Mouse (Mus musculus): ENCODE data around the gene Man1c1.

Gene Man1c1

DNA sequence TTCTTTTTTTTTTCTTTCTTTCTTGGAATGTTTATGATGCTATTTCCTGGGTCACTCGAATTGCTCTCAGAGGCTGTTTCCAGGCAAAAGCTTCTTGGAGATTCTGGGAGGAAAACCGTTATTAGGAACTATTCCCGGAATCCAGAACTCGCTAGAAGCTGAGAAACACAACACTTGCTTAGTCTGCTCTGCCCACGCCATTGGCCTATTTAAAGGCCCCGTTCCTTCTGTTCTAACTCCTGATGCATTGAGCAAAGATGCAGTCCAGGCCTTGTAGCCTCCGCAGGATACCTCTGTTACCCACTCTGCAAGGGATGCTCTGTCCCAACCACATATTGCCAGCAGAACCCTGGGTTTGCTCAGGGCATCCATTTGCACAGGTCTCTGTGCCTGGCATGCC, 103.3 kb downstream of the Man1c1 start:
- no peak for DNase-seq

GRCm38 (mm10) chr4:134600060-134600459, 104.0 kb downstream of the Man1c1 start:
- no peak for DNase-seq

GRCm38 (mm10) chr4:134596816-134597692, 107.0 kb downstream of the Man1c1 start:
- DNase-seq: peak in 1 of 2 experiments; percentile 43

GRCm38 (mm10) chr4:134594731-134595439, 109.2 kb downstream of the Man1c1 start:
- DNase-seq: peak in 1 of 2 experiments; percentile 45

GRCm38 (mm10) chr4:134592442-134592841, 111.6 kb downstream of the Man1c1 start:
- DNase-seq: no peak

DNA sequence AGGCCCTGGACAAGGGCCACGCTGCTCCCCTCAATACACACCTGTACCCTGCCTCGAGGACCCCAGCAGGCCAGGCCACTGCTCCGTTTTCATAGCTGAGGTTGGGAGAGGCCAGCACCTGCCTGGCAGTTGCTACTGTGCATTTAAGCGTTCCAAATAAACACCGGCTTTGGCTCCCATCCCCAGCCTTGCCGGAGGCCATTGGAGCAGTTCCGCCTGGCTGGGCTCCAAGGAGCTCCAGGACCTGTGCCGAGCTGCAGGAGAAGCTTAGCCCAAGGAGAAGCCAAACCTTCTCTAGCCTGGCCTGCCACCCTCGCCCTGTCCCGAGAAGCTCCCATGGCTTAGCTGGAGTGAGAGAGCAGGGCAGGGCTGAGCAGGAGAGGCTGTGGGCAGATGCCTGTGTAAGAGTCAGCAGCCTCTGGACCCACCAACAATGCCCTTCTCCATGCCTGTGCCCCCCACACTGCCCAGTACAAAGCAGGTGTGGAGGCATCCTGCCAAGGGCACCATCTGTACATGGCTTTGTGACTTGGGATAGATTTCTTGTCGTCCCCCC, 112.5 kb downstream of the Man1c1 start:
- DNase-seq: peak; percentile 66 to 78

GRCm38 (mm10) chr4:134590227-134590926, 113.7 kb downstream of the Man1c1 start:
- no peak for DNase-seq

- no peak for DNase-seq
Observed at GRCm38 (mm10) chr4:134589786-134590185, 114.3 kb downstream of the Man1c1 start.

DNA sequence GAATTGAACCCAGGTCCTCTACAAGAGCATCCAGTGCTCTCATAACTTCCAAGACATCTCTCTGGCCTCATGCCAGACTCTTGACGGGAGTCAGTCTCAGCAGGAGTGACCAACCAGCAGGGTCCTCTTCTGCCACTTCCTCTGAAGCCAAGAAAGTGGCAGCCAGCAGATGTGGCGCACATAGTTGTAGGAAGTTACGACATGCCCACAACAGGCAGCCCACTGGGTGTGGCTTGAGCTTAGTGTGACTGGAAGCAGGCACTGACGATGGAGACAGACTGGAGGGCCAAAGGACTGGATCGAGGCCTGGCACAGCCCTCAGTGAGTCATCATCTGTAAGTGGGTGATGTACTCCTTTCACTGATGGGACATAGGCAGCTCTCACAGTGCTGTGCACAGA, 115.1 kb downstream of the Man1c1 start:
- DNase-seq: peak; percentile 50 to 66

DNA sequence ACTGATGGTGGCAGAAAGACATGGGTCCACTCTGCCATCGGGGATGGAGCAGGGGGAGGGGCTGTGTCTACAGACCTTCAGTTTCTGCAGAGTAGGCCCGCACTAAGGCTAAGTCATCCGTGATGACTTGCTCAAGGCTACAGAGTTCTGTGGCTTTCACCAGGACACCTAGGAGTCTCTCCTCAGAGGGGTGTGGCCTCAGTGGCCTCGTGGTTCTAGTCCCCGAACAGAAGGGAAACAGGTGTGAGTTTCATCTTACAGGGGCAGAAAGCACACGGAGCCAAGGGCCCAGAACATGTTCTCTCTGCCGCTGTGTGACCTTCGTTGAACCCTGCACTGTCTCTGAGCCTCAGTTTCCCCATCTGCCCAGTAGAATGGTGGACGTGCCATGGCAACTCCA, 115.8 kb downstream of the Man1c1 start:
- DNase-seq: no peak

DNA sequence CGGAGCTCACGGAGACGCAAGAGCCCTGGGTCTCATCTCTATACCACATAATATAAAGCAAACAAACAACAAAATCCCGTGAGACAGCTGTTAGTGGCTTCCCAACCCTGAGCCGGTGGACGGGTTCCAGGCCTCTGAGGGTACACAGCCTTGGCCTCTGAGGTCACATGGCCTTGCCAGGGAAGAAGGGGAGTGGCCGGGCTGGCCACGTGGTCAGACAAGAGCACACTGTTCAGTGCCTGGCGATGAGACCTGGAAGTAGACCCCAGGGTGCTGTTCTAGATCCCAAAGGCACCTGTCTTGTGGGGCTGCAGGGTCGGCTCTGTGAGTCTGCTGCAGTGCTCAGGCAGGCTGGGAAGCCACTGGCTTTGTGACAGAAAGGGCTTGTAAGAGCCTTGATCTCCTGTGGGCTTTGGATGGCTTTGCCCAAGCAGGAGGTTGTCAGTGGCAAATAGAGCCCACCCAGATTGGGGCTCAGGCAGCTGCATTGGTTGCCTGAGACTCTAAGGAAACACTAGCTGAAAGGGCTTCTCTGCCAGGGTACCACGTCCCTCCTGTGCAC, 116.4 kb downstream of the Man1c1 start:
- DNase-seq: no peak

GRCm38 (mm10) chr4:134586631-134587030, 117.5 kb downstream of the Man1c1 start:
- no peak for DNase-seq

- DNase-seq: no peak
Observed at GRCm38 (mm10) chr4:134586126-134586525, 118.0 kb downstream of the Man1c1 start.

DNA sequence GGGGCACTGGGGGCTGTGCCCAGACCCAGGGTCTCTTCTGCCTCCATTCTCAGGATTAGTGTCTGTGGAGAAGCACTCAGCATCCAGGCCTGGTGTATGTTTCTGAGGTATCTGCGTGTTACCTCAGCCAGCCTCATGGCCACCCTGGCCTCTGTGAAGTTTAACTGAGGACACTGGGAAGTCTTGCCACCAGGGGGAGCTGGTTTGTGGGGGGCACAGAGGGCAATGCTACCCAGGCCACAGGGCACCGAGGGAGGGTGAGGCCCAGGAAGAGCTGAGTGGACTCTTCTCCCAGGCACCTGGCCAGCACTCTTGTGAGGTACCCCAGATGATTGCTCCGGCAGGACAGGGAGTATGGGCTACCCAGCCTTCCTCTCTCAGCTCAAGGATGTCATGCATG, 120.6 kb downstream of the Man1c1 start:
- peak in 1 of 2 experiments; percentile 58 for DNase-seq

- no peak for DNase-seq
Observed at GRCm38 (mm10) chr4:134581365-134581764, 122.7 kb downstream of the Man1c1 start.

GRCm38 (mm10) chr4:134580351-134581148, 123.5 kb downstream of the Man1c1 start:
- DNase-seq: no peak

- DNase-seq: no peak
Observed at GRCm38 (mm10) chr4:134579620-134580019, 124.5 kb downstream of the Man1c1 start.

- DNase-seq: peak; percentile 50 to 73
Observed at GRCm38 (mm10) chr4:134579212-134579611, 124.9 kb downstream of the Man1c1 start.

- no peak for DNase-seq
Observed at GRCm38 (mm10) chr4:134578407-134578806, 125.7 kb downstream of the Man1c1 start.

DNA sequence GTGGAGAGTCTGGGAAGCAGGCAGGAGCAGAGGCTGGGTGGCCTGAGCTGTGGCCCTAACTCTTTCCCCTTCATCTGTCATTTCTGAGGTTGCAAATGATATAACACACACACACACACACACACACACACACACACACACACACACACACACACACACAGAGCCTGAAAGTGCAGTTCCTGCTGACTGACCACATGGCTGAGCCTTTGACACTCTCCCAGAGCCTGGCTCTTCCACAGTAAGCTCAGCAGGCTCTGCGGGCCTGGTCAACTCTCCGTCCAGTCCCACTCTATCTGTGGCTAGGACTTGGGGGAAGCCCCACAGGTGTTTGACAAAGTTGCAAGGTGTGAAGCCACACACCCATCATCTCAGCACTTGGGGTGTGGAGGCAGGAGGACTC, 126.8 kb downstream of the Man1c1 start:
- no peak for DNase-seq

DNA sequence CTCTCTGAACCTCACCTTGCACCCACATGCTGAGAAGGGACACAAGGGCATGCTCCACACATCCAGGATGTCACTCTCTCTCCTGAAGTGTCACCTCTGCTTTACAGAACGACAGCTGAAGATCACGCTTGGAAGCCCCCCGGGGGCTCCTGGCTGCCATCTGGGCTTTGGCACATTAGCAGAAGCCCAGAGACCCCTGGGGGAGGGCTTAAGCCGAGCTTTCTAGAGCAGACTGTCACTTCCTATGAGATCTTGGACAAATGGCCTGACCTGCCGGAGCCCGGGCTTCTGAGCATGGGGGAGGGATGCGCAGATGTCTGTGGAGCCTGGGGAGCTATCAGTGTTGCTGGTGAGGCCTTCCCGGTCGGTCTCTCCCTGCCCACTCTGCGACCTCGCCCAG, 128.6 kb downstream of the Man1c1 start:
- no peak for DNase-seq
